Mouse (Mus musculus) liver, adult 2 months (tissue): ENCODE results near the gene Col11a2. TPM values are rescaled to one million over a fixed set of nuclear protein-coding genes. Genes with fewer than 3 reads are reported as not detected.

Experiments
- DNase-seq: peaks from one replicate; pipeline ENCODE4 v3.0.0-alpha.2; 2011; ENCODE audit warnings: low read depth, low spot score; ENCODE audit errors: extremely low read depth
- H3K27ac ChIP-seq: fragments of 200-500 bp; replicated peaks from 2 replicates; pipeline ENCODE4 v1.5.1; 2012; ENCODE audit warnings: low read depth, mild to moderate bottlenecking, control low read depth, inconsistent platforms, low read length; ENCODE audit not compliant: insufficient read depth
- H3K27me3 ChIP-seq: fragments of 200-500 bp; 2 replicates; pipeline ENCODE4 v1.6.1; 2012; ENCODE audit warnings: mild to moderate bottlenecking, moderate library complexity, low read length, inconsistent platforms; ENCODE audit not compliant: control insufficient read depth, insufficient read depth
- H3K36me3 ChIP-seq: fragments of 200-500 bp; 2 replicates; pipeline ENCODE4 v1.6.1; 2012; ENCODE audit warnings: low read length, inconsistent platforms; ENCODE audit not compliant: control insufficient read depth, insufficient read depth
- H3K4me1 ChIP-seq: fragments of 200-500 bp; 2 replicates; pipeline ENCODE4 v1.6.1; 2011; ENCODE audit warnings: low read length; ENCODE audit not compliant: control insufficient read depth, insufficient read depth
- H3K4me3 ChIP-seq: fragments of 200-500 bp; 2 replicates; pipeline ENCODE4 v1.5.1; 2011; ENCODE audit warnings: low read depth, mild to moderate bottlenecking, control low read depth, low read length, moderate library complexity; ENCODE audit not compliant: insufficient read depth
- H3K79me2 ChIP-seq: fragments of 200-500 bp; 2 replicates; pipeline ENCODE4 v1.6.1; 2012; ENCODE audit warnings: inconsistent platforms, mild to moderate bottlenecking, low read length, moderate library complexity; ENCODE audit not compliant: control insufficient read depth, insufficient read depth
- H3K9ac ChIP-seq: fragments of 200-500 bp; 2 replicates; pipeline ENCODE4 v1.6.1; 2012; ENCODE audit warnings: low read depth, mild to moderate bottlenecking, control low read depth, inconsistent platforms, low read length
- CTCF ChIP-seq: fragments of 200-500 bp; IDR thresholded peaks from 2 replicates; pipeline ENCODE4 v1.5.1; 2011; ENCODE audit warnings: low read depth, low read length, control low read depth
- POLR2A ChIP-seq: fragments of 200-500 bp; IDR thresholded peaks from 2 replicates; pipeline ENCODE4 v1.6.1; 2011; ENCODE audit warnings: low read length, control low read depth; ENCODE audit not compliant: insufficient read depth; ENCODE audit errors: extremely low read depth
- WGBS: fragments of 180-500 bp; shearing (Covaris S2); methylation state at CpG from one replicate; pipeline ENCODE4 v1.1.7; 2018; 5-methylcytosine and 5-hydroxymethylcytosine counted together
- polyA plus RNA-seq: library from polyadenylated mRNA; depleted of rRNA; stranded (reverse); fragments of >200 nt; gene quantifications from 2 replicates; pipeline ENCODE4 v1.2.3, GENCODE M21; 2012
- total RNA-seq: library from RNA; depleted of rRNA; stranded (reverse); fragments of >200 nt; gene quantifications from 2 replicates; pipeline ENCODE4 v1.2.3, GENCODE M21; 2014

The Col11a2 gene
- total and polyA plus RNA-seq, 2 experiments = 0.18 to 0.23 TPM

DNA sequence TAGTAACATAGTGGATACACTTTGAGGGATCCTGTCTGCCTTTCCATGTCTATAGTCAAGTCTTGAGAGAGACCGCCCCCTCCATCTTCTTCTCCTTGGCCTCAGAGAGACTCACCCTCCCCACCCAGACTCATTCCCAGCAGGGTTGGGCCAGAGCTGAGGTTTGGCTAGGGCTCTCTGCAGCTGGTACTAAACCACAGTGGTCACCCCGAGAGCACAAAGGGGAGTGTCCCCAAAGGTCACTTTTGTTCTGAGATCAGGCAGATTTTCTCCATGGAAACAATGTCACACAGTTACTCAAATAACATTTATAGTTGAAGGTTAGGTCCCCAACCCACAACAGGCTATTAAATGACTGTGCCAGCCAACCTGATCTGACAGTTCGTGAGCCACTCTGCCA is 29.6 kb downstream of the Col11a2 start:
- H3K4me3 ChIP-seq = no peak overlapping the region
- TF ChIP-seq POLR2A (no peak), CTCF (no peak)
- H3K79me2 ChIP-seq = no peaks in the 10 kb centered on the region
- no peak overlapping the region for H3K27ac ChIP-seq
- no peak overlapping the region for H3K9ac ChIP-seq
- no peaks in the 10 kb centered on the region for H3K27me3 ChIP-seq
- H3K36me3 ChIP-seq = no peaks in the 10 kb centered on the region
- H3K4me1 ChIP-seq = no peaks in the 10 kb centered on the region
- 56% methylated on average over 3 of the region's 3 CpGs for WGBS
- no peak for DNase-seq

DNA sequence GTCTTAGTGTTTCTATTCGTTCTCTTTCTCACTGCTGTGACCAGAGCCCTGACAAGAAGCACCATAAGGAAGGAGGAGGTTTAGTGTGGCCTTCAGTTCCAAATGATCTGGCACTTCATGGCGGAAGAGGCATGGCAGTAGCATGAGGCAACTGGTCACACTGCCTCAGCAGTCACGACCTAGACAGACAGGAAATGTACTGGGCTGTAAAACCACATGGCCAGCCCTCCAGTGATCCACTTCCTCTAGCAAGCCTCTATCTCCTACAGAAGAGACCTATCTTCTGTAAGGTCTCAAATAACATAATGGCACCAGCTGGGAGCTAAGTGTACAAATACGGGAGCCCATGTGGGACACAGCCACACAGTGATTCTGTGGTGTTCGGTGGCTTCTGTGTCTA is 32.9 kb downstream of the Col11a2 start:
- Histone ChIP-seq H3K4me1 (no peaks in the 10 kb centered on the region), H3K36me3 (no peaks in the 10 kb centered on the region), H3K9ac (no peak overlapping the region), H3K4me3 (no peak overlapping the region), H3K79me2 (no peaks in the 10 kb centered on the region), H3K27me3 (no peaks in the 10 kb centered on the region; the same call in 1 of the 2 replicates), H3K27ac (no peak overlapping the region)
- TF ChIP-seq CTCF (no peak), POLR2A (no peak)
- 71% methylated on average over 5 of the region's 5 CpGs for WGBS
- DNase-seq = peak; percentile 16

DNA sequence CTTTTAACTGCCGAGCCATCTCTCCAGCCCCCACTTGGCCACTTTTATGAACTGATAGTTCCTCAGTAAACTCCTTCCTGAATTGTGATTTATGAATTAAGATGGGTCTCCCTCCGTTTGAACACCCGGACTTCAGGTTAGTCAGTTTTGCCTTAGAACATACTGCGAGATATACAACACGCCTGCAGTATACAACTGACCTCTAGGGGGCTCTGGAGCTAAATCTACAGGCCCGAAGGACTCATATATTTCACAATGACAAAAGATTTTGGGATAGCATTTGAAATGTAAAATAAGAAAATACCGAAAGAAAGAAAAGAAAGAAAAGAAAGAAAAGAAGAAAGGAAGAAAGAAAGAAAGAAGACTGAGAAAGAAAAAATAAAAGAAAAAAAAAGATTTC is 36.0 kb downstream of the Col11a2 start:
- Histone ChIP-seq H3K4me1 (no peaks in the 10 kb centered on the region), H3K9ac (no peak overlapping the region), H3K36me3 (no peaks in the 10 kb centered on the region), H3K27ac (no peak overlapping the region), H3K4me3 (no peak overlapping the region), H3K79me2 (no peaks in the 10 kb centered on the region), H3K27me3 (no peaks in the 10 kb centered on the region; the same call in 1 of the 2 replicates)
- WGBS = 47% methylated on average over 7 of the region's 7 CpGs
- peak; percentile 46 for DNase-seq
- TF ChIP-seq POLR2A = no peak
- TF ChIP-seq CTCF = no peak

DNA sequence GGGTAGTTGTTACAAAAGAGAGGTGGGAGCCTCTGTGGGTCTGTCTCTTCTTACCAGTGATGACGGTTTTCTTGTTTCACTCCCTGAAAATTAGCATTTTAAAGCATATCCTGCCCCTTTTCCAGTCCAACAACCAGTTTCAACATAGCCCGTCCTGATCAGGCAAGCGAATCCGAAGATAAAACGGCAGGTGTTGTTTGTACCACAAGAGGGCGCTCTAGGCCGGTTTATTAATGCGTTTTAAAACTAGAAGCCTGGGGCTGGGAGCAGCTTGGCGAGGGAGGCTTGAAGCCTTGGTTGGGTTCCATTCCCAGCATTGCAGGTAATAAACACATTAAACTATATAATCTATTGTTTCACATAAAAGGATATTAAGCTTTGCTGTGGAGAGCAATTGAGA is 38.3 kb downstream of the Col11a2 start:
- DNase-seq = peak; percentile 56
- Histone ChIP-seq H3K4me3 (no peak overlapping the region), H3K9ac (no peak overlapping the region), H3K36me3 (no peaks in the 10 kb centered on the region), H3K79me2 (no peaks in the 10 kb centered on the region), H3K4me1 (no peaks in the 10 kb centered on the region), H3K27me3 (no peaks in the 10 kb centered on the region; the same call in 1 of the 2 replicates), H3K27ac (no peak overlapping the region)
- WGBS = 1% methylated on average over 9 of the region's 9 CpGs
- TF ChIP-seq POLR2A (no peak), CTCF (peak; percentile 57)

DNA sequence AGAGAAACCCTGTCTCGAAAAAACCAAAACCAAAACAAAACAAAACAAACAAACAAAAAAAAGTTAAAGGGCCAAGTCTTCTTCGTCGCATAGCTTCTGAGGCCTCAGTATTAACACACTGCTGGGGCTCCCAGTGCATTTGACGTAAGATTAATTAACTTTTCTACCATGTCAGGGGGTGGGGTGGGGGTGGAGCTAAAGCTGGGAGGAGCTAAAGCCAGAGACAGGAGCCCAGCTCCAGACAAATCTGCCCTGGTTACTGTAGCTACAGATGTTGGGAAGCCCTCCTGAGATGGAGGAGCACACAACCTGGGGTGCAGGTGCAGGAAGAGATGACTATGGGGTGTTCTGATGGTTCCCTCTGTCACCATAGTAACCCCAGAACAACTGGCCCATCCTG is 38.9 kb downstream of the Col11a2 start:
- H3K36me3 ChIP-seq = no peaks in the 10 kb centered on the region
- no peaks in the 10 kb centered on the region for H3K79me2 ChIP-seq
- H3K4me1 ChIP-seq = no peaks in the 10 kb centered on the region
- TF ChIP-seq CTCF (no peak), POLR2A (no peak)
- no peak overlapping the region for H3K27ac ChIP-seq
- peak; percentile 7 for DNase-seq
- H3K9ac ChIP-seq = no peak overlapping the region
- H3K4me3 ChIP-seq = no peak overlapping the region
- WGBS = 57% methylated on average over 4 of the region's 4 CpGs
- no peaks in the 10 kb centered on the region; the same call in 1 of the 2 replicates for H3K27me3 ChIP-seq

DNA sequence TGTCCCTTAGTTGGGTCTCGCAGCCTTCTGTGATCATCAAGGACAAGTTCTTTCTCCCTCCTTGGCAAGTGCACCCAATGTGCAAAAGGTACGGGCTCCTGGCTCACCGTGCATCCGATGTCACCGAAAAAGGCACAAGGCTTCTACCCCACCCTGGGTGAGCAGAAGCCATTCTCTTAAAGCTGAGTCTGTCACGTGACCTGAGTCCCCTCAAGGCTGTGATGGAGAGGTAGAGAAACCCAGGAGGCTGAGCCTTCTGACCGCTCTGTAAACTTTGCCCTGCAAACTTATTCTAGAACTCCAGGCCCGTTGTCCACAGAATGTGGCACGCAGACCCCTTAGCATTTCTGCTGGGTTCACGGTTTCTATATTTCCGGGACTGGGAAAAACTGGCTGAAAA is 39.8 kb downstream of the Col11a2 start:
- no peaks in the 10 kb centered on the region for H3K4me1 ChIP-seq
- H3K9ac ChIP-seq = no peak overlapping the region
- no peaks in the 10 kb centered on the region; the same call in 1 of the 2 replicates for H3K27me3 ChIP-seq
- no peak overlapping the region for H3K27ac ChIP-seq
- H3K4me3 ChIP-seq = no peak overlapping the region
- DNase-seq = no peak
- no peak for TF ChIP-seq POLR2A
- no peak for TF ChIP-seq CTCF
- no peaks in the 10 kb centered on the region for H3K36me3 ChIP-seq
- WGBS = 85% methylated on average over 11 of the region's 11 CpGs
- no peaks in the 10 kb centered on the region for H3K79me2 ChIP-seq
